Mouse (Mus musculus) heart, embryonic 10.5 days (tissue): Measurements from ENCODE around the gene Sp140. TPM values are rescaled to one million over a fixed set of nuclear protein-coding genes. Genes with fewer than 3 reads are reported as not detected.
"Not testable (repeated sequence)": the region's sequence is repeated elsewhere in the genome, so short reads cannot be mapped to it uniquely, and the experiment has no call there.

Experiments
- DNase-seq: peaks from one replicate; pipeline ENCODE4 v3.0.0-alpha.2; 2017; ENCODE audit warnings: low spot score
- H3K27ac ChIP-seq: fragments of 300-500 bp; sonication (generic); 2 replicates; pipeline ENCODE4 v1.5.1; 2016; ENCODE audit warnings: mild to moderate bottlenecking
- H3K27me3 ChIP-seq: fragments of 300-500 bp; sonication (generic); 2 replicates; pipeline ENCODE4 v1.6.1; 2016; ENCODE audit warnings: mild to moderate bottlenecking; ENCODE audit not compliant: poor library complexity, insufficient read depth, severe bottlenecking
- H3K36me3 ChIP-seq: fragments of 300-500 bp; sonication (generic); 2 replicates; pipeline ENCODE4 v1.6.1; 2016; ENCODE audit warnings: mild to moderate bottlenecking, moderate library complexity
- H3K4me1 ChIP-seq: fragments of 300-500 bp; sonication (generic); 2 replicates; pipeline ENCODE4 v1.6.1; 2016; ENCODE audit warnings: mild to moderate bottlenecking
- H3K4me3 ChIP-seq: fragments of 300-500 bp; sonication (generic); 2 replicates; pipeline ENCODE4 v1.5.1; 2016; ENCODE audit warnings: mild to moderate bottlenecking, moderate library complexity
- H3K9me3 ChIP-seq: fragments of 300-500 bp; sonication (generic); 2 replicates; pipeline ENCODE4 v1.6.1; 2016; ENCODE audit warnings: mild to moderate bottlenecking, moderate library complexity
- WGBS: fragments of 180-500 bp; shearing (Covaris S2); methylation state at CpG from one replicate; pipeline ENCODE4 v1.1.7; 2016; 5-methylcytosine and 5-hydroxymethylcytosine counted together
- polyA plus RNA-seq: library from polyadenylated mRNA; unstranded; fragments of >200 nt; fragmentation: Nextera tagmentation; extraction: Ambion mirVana; gene quantifications from 2 replicates; pipeline ENCODE4 v1.2.1, GENCODE M21; 2016

Gene Sp140
- polyA plus RNA-seq, 1 experiment from 2014 or later: 2.1 TPM

GRCm38 (mm10) chr1:85604341-85604740 is 4.2 kb downstream of the Sp140 start:
- H3K27me3 ChIP-seq: not testable (repeated sequence)

DNA sequence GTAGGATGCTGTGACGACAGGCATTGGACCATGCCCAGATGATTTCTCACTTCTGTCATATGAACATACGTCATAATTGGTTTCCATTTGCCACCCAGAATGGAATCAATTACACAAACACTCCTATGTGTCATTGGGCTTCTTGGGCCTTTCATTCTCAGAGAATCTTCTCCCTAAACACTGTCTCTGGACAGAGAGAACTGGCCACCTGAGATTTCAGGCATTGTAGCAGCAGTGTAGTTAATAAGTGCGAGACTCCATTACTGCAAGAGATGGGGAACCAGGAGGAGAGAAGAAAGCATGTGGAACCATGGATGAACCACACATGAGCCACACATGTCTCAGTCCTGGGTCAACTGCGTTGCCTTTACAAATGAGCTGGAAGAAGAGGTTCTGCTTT is 8.2 kb downstream of the Sp140 start:
- 69% methylated on average over 3 of the region's 4 CpGs for WGBS
- H3K27me3 ChIP-seq, H3K36me3 ChIP-seq, H3K27ac ChIP-seq, H3K4me3 ChIP-seq, H3K9me3 ChIP-seq, H3K4me1 ChIP-seq, DNase-seq: not testable (repeated sequence)

More at GRCm38 (mm10) chr1:85604341-85604740, 4.2 kb downstream of the Sp140 start:
- not testable (repeated sequence) for DNase-seq, H3K4me3 ChIP-seq, H3K4me1 ChIP-seq, H3K9me3 ChIP-seq, H3K36me3 ChIP-seq, H3K27ac ChIP-seq
- WGBS: 75% methylated on average over 1 of the region's 1 CpGs

GRCm38 (mm10) chr1:85610581-85610980 is 10.4 kb downstream of the Sp140 start:
- no CpG with 5 or more reads among the region's 4 CpGs for WGBS

DNA sequence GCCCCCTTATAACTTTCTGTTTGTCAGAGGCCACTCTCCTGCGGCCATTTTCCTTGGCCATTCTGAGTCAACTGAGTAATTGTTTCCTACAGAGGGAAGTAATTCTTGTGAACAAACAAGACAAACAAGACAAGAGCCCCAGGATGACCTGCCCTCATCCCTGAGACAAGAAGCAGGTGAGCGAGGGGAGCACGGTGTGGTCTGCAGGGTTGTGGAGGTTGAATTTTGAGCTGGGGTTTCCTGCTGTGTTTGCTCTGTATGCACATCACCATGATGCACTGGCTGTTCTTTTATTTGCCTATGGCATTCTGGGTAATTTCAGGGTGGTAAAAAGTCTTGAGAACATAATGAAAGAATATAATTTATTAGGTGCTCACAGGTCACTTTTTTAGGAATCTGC is 14.9 kb downstream of the Sp140 start:
- not testable (repeated sequence) for H3K9me3 ChIP-seq, H3K36me3 ChIP-seq, H3K27ac ChIP-seq, H3K4me3 ChIP-seq, DNase-seq, H3K27me3 ChIP-seq, H3K4me1 ChIP-seq
- WGBS: 87% methylated on average over 3 of the region's 3 CpGs

More at GRCm38 (mm10) chr1:85610581-85610980, 10.4 kb downstream of the Sp140 start:
- not testable (repeated sequence) for H3K27ac ChIP-seq, H3K4me3 ChIP-seq, H3K9me3 ChIP-seq, H3K4me1 ChIP-seq, H3K36me3 ChIP-seq, DNase-seq, H3K27me3 ChIP-seq

DNA sequence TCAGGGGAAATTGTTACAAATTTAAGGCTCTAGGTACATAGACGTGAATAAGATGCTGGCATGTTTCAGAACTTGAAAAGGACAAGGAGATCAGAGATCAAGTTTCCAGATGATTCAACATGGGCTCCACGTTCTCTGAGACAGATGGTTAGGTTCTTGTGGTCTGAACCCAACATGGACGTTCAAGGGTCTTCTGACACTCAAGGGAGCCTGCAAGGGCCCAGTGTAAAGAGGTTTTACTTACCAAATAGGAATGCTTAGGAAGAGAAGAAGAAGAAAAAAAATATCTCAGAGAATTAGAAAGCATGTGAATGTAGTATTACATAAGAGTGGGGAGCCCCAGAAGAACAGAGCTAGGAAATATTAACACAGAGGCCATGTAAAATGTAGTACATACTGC is 15.6 kb downstream of the Sp140 start:
- H3K27me3 ChIP-seq, H3K4me1 ChIP-seq, H3K4me3 ChIP-seq, H3K9me3 ChIP-seq, DNase-seq, H3K36me3 ChIP-seq, H3K27ac ChIP-seq: not testable (repeated sequence)
- WGBS: 57% methylated on average over 3 of the region's 3 CpGs

DNA sequence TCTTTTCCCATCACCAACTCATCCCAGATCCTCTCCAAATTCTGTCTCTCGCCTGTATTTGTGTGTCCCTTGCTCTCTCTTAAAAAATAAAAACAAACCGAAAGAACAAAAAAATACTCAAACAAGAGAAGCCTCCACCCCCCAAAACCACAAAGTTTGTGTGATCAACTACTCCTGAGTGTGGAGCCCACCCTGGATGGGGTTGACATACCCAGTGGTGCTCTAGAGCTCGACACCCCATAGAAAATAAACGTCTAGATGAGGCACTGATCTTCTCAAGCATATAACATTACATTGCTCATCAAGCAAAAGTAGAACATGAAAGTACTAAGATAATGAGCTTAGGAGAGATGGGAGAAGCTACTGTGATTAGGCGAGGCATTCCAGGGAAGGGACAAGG is 17.0 kb downstream of the Sp140 start:
- H3K27me3 ChIP-seq, DNase-seq, H3K9me3 ChIP-seq, H3K4me1 ChIP-seq, H3K36me3 ChIP-seq, H3K4me3 ChIP-seq, H3K27ac ChIP-seq: not testable (repeated sequence)
- 58% methylated on average over 4 of the region's 5 CpGs for WGBS

DNA sequence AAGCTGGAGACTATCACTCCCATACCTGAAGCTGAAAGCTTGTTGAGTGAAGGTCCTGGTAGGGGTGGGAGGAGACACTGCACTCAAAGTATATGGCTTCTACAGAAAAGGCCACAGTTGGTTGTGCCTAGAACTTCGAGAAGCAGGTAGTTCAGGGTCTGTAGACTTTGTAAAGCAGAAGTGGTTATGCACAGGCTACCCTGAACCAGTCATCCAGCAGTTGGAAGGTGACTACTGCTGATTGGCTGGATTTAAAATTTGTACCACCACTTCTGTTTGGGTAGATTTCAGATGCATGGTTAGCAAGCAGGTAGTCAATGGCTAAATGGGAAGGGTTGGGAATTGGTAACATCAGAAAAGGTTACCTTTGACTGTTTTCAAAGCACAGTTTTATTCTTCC is 18.5 kb downstream of the Sp140 start:
- 83% methylated on average over 1 of the region's 1 CpGs for WGBS
- H3K27me3 ChIP-seq, H3K9me3 ChIP-seq: not testable (repeated sequence)

DNA sequence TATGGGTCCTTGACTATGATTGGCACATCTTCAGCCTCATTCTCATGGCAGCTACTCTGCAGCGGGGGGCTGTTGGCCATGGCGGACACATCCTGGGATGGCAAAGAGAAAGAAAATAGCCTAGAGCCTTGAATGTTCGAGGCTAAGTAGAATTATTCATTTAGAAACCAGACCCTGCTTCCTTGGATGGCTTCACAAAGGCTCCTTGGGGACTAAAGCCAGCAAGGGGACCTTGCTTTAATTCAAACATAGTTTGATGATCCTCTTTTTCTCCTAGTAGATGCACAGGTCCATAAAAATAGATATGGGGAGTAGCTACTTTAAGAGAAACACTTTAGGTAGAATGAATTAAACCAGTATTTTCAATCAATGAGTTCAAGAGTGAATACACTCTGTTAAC is 36.8 kb downstream of the Sp140 start:
- not testable (repeated sequence) for H3K27me3 ChIP-seq, H3K4me1 ChIP-seq, H3K4me3 ChIP-seq, H3K9me3 ChIP-seq, H3K36me3 ChIP-seq, H3K27ac ChIP-seq, DNase-seq
- 63% methylated on average over 3 of the region's 3 CpGs for WGBS

More for the DNA sequence above, 18.5 kb downstream of the Sp140 start:
- not testable (repeated sequence) for DNase-seq, H3K36me3 ChIP-seq, H3K4me1 ChIP-seq, H3K27ac ChIP-seq, H3K4me3 ChIP-seq

DNA sequence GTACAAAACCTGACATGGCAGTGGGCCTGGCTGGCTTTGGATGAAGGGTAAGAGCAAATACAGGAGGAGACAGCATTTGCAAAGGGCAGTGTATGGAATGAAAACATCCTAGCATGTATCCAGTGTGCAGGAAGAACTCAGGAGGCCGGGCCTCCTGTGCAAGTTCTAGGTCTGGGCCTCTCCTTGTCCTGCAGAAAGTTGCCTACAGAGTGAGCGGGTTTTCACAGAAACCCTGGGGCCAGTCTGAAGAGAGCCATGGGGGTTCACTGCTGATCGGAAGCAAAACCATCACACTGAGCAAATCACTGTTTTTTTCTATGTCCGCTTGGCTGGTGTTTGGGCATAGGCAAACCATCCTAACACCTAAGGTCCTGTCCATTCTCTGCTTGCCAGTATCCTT is 38.0 kb downstream of the Sp140 start:
- not testable (repeated sequence) for H3K4me1 ChIP-seq, DNase-seq, H3K27me3 ChIP-seq, H3K27ac ChIP-seq, H3K9me3 ChIP-seq, H3K4me3 ChIP-seq, H3K36me3 ChIP-seq
- WGBS: 72% methylated on average over 4 of the region's 4 CpGs

DNA sequence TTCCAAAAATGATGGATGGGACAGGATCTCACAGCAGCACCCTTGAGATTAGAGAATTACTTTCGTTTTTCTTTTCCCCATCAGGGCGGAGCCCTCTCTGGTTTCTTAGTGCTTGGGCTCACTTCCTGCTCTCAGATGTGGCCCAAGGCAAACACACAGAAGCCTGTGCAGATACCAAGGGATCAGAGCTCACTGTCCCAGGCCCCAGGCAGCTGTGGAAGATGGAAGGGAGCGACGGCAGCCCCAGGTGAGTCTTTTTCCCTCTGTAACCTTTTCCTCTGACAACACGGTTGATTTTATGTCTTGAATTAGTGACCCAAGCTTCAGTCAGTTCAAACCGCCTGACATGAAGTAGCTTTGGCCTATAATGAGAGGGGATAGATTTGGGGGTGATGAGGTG is 49.7 kb downstream of the Sp140 start, which contains the start of gene Sp100:
Sp100 (plus strand) TSS at position 108 of the 400 bp plus-strand sequence.
- not testable (repeated sequence) for H3K9me3 ChIP-seq, H3K27ac ChIP-seq, H3K4me3 ChIP-seq, H3K27me3 ChIP-seq, H3K36me3 ChIP-seq, H3K4me1 ChIP-seq
- DNase-seq: peak; percentile 36
- 47% methylated on average over 6 of the region's 6 CpGs for WGBS

DNA sequence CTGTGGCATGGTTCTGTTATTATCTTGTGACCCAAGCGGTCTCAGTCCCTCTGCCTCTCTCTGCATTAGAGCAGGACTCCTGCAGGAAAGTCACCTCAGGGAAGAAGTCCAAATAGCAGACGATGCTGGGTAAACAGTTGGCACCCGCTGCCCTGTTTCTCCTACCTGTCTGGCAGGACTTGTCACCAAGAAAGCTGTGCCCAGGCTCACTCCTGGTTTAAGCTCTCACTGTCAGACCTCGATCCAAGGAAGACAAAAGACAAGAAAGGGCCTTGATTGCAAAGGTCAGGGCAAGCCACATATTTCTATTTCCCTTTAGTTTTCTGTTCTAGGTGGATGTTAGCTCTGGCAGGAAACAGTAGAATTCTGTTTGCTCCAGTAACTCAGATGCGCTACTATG is 50.3 kb downstream of the Sp140 start:
- H3K27ac ChIP-seq, DNase-seq, H3K4me1 ChIP-seq, H3K36me3 ChIP-seq, H3K9me3 ChIP-seq, H3K4me3 ChIP-seq, H3K27me3 ChIP-seq: not testable (repeated sequence)
- WGBS: 62% methylated on average over 4 of the region's 5 CpGs

DNA sequence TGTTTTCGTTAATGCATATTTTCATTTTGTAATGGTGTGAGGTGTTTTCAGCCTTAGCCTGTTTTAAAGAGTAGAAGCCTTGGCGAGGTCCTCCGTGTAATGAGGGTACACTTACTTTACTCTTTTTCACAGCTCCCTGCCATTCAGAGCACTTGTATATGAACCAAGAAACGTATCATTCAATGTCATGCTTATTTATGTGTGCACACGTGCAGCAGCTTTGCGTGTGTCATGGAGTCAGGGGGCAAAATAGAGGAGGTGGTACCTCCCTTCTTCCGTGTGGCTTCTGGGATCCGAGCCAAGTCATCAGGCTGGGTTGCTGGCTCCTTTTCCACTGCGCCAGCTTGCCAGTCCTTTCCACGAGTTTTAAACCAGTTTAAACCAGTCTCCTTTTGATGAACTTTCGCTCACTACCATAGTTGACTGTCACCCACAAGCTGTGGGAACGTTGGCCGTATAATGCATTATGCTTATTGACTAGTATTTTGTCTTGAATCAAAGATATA is 51.6 kb downstream of the Sp140 start:
- H3K9me3 ChIP-seq, H3K36me3 ChIP-seq, H3K4me1 ChIP-seq, H3K4me3 ChIP-seq, H3K27me3 ChIP-seq, H3K27ac ChIP-seq: not testable (repeated sequence)
- DNase-seq: peak; percentile 48
- WGBS: 83% methylated on average over 13 of the region's 13 CpGs

DNA sequence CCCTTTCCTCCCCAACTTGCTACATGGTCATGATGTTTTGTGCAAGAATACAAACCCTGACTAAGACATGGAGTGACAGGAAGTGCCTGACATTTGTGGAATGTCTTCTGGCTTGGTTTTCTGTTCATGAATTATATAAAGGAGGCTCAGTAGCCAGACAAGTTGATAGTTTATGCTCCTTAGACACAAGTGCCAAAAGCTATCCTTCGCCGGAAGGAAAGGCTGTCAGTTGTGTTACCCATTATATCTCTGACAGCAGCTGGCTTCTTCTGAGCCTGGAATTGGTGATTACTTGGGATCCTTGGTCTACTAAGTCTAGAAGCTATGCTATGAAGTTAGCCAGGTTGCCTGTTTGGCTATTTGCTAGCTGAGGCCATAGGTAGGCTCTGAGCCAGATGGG is 57.0 kb downstream of the Sp140 start:
- H3K9me3 ChIP-seq, H3K27me3 ChIP-seq, H3K4me1 ChIP-seq, H3K36me3 ChIP-seq, DNase-seq, H3K27ac ChIP-seq, H3K4me3 ChIP-seq: not testable (repeated sequence)
- WGBS: 90% methylated on average over 2 of the region's 2 CpGs

DNA sequence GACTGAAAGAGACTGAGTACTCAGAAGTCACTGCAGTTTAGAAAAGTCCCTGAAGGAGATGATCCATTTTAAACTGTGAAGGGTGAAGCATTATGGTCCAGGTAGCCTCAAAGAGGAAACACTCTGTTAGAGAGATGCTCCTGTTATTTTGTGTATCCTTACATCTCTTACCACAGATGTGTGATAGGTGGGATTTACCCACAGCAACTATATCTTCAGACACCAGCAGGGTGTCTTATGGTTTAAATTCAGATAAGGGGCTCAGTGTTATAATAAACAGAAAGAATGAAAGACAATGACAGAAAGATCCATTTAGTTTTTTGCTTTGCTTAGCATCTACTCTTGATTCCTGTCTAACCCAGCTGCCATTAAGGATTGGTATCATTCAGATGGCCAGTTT is 64.1 kb downstream of the Sp140 start:
- no peak overlapping the region for H3K4me3 ChIP-seq
- H3K27me3 ChIP-seq: no peaks in the 10 kb centered on the region
- no peak for DNase-seq
- H3K36me3 ChIP-seq: no peaks in the 10 kb centered on the region
- H3K27ac ChIP-seq: no peak overlapping the region
- no peaks in the 10 kb centered on the region for H3K4me1 ChIP-seq
- no peaks in the 10 kb centered on the region for H3K9me3 ChIP-seq
